Mouse (Mus musculus) MEL (cell line): ENCODE measurements at regions not wholly inside any gene's neighbourhood (a gene's known extent, or its start where the extent isn't known, plus 50 kb on each side); places are given as distances from the start of the nearest gene placed in this dataset.

Experiments used
- CTCF ChIP-seq, 3 experiments: IDR thresholded peaks in 2 of 3; conservative IDR thresholded peaks in 1 of 3; 2 replicates each; pipeline ENCODE4 v1.5.1; 2011 to 2012; ENCODE audit warnings: low read length in 3 of 3, low read depth in 2 of 3, mild to moderate bottlenecking in 2 of 3, improper control_type of control experiment in 1 of 3, inconsistent platforms in 1 of 3, mixed read lengths in 1 of 3, moderate library complexity in 1 of 3; ENCODE audit not compliant: control insufficient read depth in 1 of 3, insufficient read depth in 1 of 3, poor library complexity in 1 of 3, severe bottlenecking in 1 of 3
- POLR2A ChIP-seq, 2 experiments: IDR thresholded peaks; 2 replicates each; pipeline ENCODE4 v1.6.1; 2011 to 2012; ENCODE audit warnings: low read length in 2 of 2, mild to moderate bottlenecking in 2 of 2, control low read depth in 1 of 2, improper control_type of control experiment in 1 of 2, low read depth in 1 of 2, moderate library complexity in 1 of 2; ENCODE audit not compliant: control insufficient read depth in 1 of 2, insufficient read depth in 1 of 2, poor library complexity in 1 of 2
- TBP ChIP-seq: IDR thresholded peaks from 2 replicates; pipeline ENCODE4 v1.8.0; 2011; ENCODE audit warnings: low read depth, low read length, improper control_type of control experiment
- USF1 ChIP-seq: IDR thresholded peaks from 2 replicates; pipeline ENCODE4 v1.6.1; 2014; ENCODE audit warnings: low read depth, mild to moderate bottlenecking, inconsistent platforms, low read length, improper control_type of control experiment, moderate library complexity
- ZNF384 ChIP-seq: IDR thresholded peaks from 2 replicates; pipeline ENCODE4 v1.6.1; 2012; ENCODE audit warnings: low read depth, mild to moderate bottlenecking, inconsistent platforms, low read length, improper control_type of control experiment

DNA sequence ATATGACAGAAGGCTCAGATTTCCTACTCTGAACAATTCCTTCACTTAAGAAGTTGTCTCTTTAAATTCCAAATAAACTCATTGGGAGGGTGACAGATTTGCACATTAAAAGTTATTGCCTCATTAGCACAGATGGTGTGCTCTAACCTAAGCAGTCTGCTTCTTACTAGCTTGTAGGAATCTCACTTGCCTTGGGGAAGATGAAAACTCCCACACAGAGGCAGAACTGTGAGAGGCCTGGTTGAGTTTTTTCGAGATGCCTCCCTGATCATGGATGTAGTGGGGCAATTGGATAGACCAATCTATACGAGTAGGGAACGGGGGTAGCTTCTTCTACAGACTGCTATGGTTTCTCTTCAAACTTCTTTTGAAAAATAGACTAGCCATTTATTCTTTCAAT lies 485.3 kb downstream of the Tdrd3 start:
- TF ChIP-seq CTCF (IDR thresholded peaks at IDR 0.05 in 2 of 3, conservative IDR thresholded peaks at IDR 0.05 in 1 of 3; ENCODE audit: control insufficient read depth in 1 of 3, insufficient read depth in 1 of 3, low read depth in 2 of 3, low read length in 3 of 3, poor library complexity in 1 of 3, severe bottlenecking in 1 of 3): no peak
- no peak for TF ChIP-seq POLR2A (IDR thresholded peaks at IDR 0.05; ENCODE audit: control insufficient read depth in 1 of 2, insufficient read depth in 1 of 2, low read depth in 1 of 2, low read length in 2 of 2, poor library complexity in 1 of 2)
- TF ChIP-seq ZNF384: no peak
- TF ChIP-seq USF1: no peak
- TF ChIP-seq TBP: no peak
